ENCODE assay signal across 23 mouse cellular contexts in the genomic region with DNA sequence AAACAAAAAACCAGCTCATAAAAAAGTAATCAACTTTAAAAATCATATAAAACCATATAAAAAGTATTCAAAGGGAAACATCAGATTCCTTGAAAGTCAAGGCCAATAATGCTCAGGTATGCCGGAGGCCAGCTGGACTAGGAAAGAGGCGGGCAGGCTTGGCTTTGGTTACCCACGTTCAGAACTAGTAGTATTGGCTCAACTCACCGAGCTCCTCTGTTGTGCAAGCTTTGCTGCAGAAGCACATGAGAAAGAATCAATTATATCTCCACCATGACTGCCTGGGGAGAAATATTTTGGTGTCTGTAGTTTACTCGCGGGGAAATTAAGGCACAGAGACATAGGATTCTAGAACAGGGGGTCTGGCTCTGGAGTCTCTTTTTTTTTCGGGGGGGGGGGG. TPM values are rescaled to one million over a fixed set of nuclear protein-coding genes. Genes with fewer than 3 reads are reported as not detected.
DNase-seq lines count a peak whose midpoint lies in the region; ATAC-seq and TF ChIP-seq lines count a peak whose summit lies in the region.
"Had no signal": no experiment of that assay in that cellular context is flagged by ENCODE, and none has a peak within 500 bp of the region (broad histone marks: within the 10 kb centered on the region; RNA-seq: fewer than 3 reads in every experiment).

No protein-coding gene starts in this region.

- H3K36me3 ChIP-seq in hindbrain, embryonic 10.5 days: peaks cover 7% of the 10 kb centered on the region
- no peaks in the 10 kb centered on the region for H3K36me3 ChIP-seq in hindbrain, embryonic 12.5 days
- peaks cover 8% of the 10 kb centered on the region for H3K36me3 ChIP-seq in midbrain, embryonic 10.5 days
- no peaks in the 10 kb centered on the region for H3K36me3 ChIP-seq in midbrain, embryonic 14.5 days (ENCODE audit: control insufficient read depth, insufficient read depth, low read length)
- H3K36me3 ChIP-seq in hindbrain, postnatal 0 days (ENCODE audit: insufficient read depth, low read length): no peaks in the 10 kb centered on the region
- H3K36me3 ChIP-seq: intestine, embryonic 15.5 days; liver, embryonic 15.5 days; lung, embryonic 15.5 days had no signal

- no peaks in the 10 kb centered on the region for H3K9me3 ChIP-seq in hindbrain, embryonic 10.5 days
- H3K9me3 ChIP-seq in hindbrain, embryonic 12.5 days (replicated peaks): no peaks in the 10 kb centered on the region
- no peaks in the 10 kb centered on the region for H3K9me3 ChIP-seq in midbrain, embryonic 10.5 days (replicated peaks)
- H3K9me3 ChIP-seq in midbrain, embryonic 14.5 days (ENCODE audit: control insufficient read depth, low read length): no peaks in the 10 kb centered on the region
- H3K9me3 ChIP-seq in hindbrain, postnatal 0 days (ENCODE audit: low read length): no peaks in the 10 kb centered on the region
- H3K9me3 ChIP-seq: embryonic facial prominence, embryonic 12.5 days; heart, embryonic 13.5 days; intestine, embryonic 15.5 days; liver, embryonic 15.5 days; lung, embryonic 15.5 days had no signal

- peak overlapping the region; percentile 98; the same call in 1 of the 2 replicates for H3K4me3 ChIP-seq in hindbrain, embryonic 10.5 days
- no peak overlapping the region for H3K4me3 ChIP-seq in hindbrain, embryonic 12.5 days
- peak overlapping the region; percentile 96 for H3K4me3 ChIP-seq in midbrain, embryonic 10.5 days
- no peak overlapping the region for H3K4me3 ChIP-seq in midbrain, embryonic 14.5 days (replicated peaks; ENCODE audit: low read depth, low read length)
- no peak overlapping the region for H3K4me3 ChIP-seq in hindbrain, postnatal 0 days (ENCODE audit: low read length)

- peak overlapping the region; percentile 98 for H3K27ac ChIP-seq in hindbrain, embryonic 10.5 days
- no peak overlapping the region for H3K27ac ChIP-seq in hindbrain, embryonic 12.5 days
- H3K27ac ChIP-seq in midbrain, embryonic 10.5 days (replicated peaks): peak overlapping the region; percentile 97; the same call in 1 of the 2 replicates
- H3K27ac ChIP-seq in midbrain, embryonic 14.5 days (replicated peaks; ENCODE audit: low read depth, low read length): no peak overlapping the region
- H3K27ac ChIP-seq in hindbrain, postnatal 0 days: no peak overlapping the region
- H3K27ac ChIP-seq: embryonic facial prominence, embryonic 12.5 days; intestine, embryonic 15.5 days; liver, embryonic 15.5 days; lung, embryonic 15.5 days had no signal

- WGBS in hindbrain, embryonic 10.5 days: 78% methylated on average over 7 of the region's 7 CpGs
- WGBS in hindbrain, embryonic 12.5 days: 79% methylated on average over 7 of the region's 7 CpGs
- 86% methylated on average over 7 of the region's 7 CpGs for WGBS in midbrain, embryonic 10.5 days
- 79% methylated on average over 7 of the region's 7 CpGs for WGBS in midbrain, embryonic 14.5 days
- WGBS in hindbrain, postnatal 0 days: 74% methylated on average over 7 of the region's 7 CpGs

- DNase-seq in hindbrain, embryonic 10.5 days (ENCODE audit: low spot score): no peak
- no peak for DNase-seq in midbrain, embryonic 10.5 days (ENCODE audit: low spot score)
- DNase-seq in midbrain, embryonic 14.5 days: no peak
- peak; percentile 68 for DNase-seq in fat pad, adult 2 months (ENCODE audit: extremely low read depth, low read depth, low spot score)
- no peak for DNase-seq in hindbrain, postnatal 0 days (ENCODE audit: low spot score)
- DNase-seq in right cerebral cortex, postnatal 4 days: no peak
- DNase-seq: adrenal gland, adult 8-10 months; cerebellum, adult 18-20 months; gastrocnemius, postnatal 10 days; heart, postnatal 36 days; kidney, postnatal 4 days; lung, postnatal 4 days; thymus, adult 18-20 months; thymus, postnatal 36 days had no signal

- ATAC-seq in hindbrain, embryonic 12.5 days (ENCODE audit: low FRiP score): no peak
- ATAC-seq in midbrain, embryonic 14.5 days (ENCODE audit: low FRiP score, low TSS enrichment): no peak
- ATAC-seq in hindbrain, postnatal 0 days: no peak
- ATAC-seq: activated CD4-positive, CD25-positive, alpha-beta regulatory T cell, adult 4 months had no signal

- peaks cover 28% of the 10 kb centered on the region for H3K4me1 ChIP-seq in hindbrain, embryonic 10.5 days (replicated peaks)
- H3K4me1 ChIP-seq in hindbrain, embryonic 12.5 days: peaks cover 23% of the 10 kb centered on the region
- peaks cover 31% of the 10 kb centered on the region for H3K4me1 ChIP-seq in midbrain, embryonic 10.5 days
- peaks cover 12% of the 10 kb centered on the region; the same call in 1 of the 2 replicates for H3K4me1 ChIP-seq in midbrain, embryonic 14.5 days (ENCODE audit: control insufficient read depth, insufficient read depth, low read length)
- H3K4me1 ChIP-seq in hindbrain, postnatal 0 days (ENCODE audit: insufficient read depth, low read length): no peaks in the 10 kb centered on the region
- H3K4me1 ChIP-seq: liver, embryonic 15.5 days had no signal

- H3K9ac ChIP-seq in hindbrain, embryonic 12.5 days: no peak overlapping the region
- no peak overlapping the region for H3K9ac ChIP-seq in midbrain, embryonic 14.5 days (replicated peaks; ENCODE audit: low read length)
- H3K9ac ChIP-seq in hindbrain, postnatal 0 days (replicated peaks; ENCODE audit: low read length): no peak overlapping the region
- H3K9ac ChIP-seq: embryonic facial prominence, embryonic 12.5 days; intestine, embryonic 15.5 days; liver, embryonic 15.5 days; lung, embryonic 15.5 days had no signal

- TF ChIP-seq CTCF in hindbrain, postnatal 0 days (IDR thresholded peaks at IDR 0.05; ENCODE audit: low read depth): no peak

- H3K27me3 ChIP-seq in hindbrain, embryonic 10.5 days (ENCODE audit: insufficient read depth, poor library complexity, severe bottlenecking): 0 out of 2 replicates have a peak, but pooled peaks cover 7% of the 10 kb centered on the region
- H3K27me3 ChIP-seq in hindbrain, embryonic 12.5 days: no peaks in the 10 kb centered on the region
- peaks cover 13% of the 10 kb centered on the region; the same call in 1 of the 2 replicates for H3K27me3 ChIP-seq in midbrain, embryonic 10.5 days (ENCODE audit: low read depth, poor library complexity, severe bottlenecking)
- no peaks in the 10 kb centered on the region for H3K27me3 ChIP-seq in midbrain, embryonic 14.5 days (ENCODE audit: control insufficient read depth, insufficient read depth, low read length)
- no peaks in the 10 kb centered on the region for H3K27me3 ChIP-seq in hindbrain, postnatal 0 days (ENCODE audit: insufficient read depth, low read length)
- H3K27me3 ChIP-seq: intestine, embryonic 15.5 days; lung, embryonic 15.5 days had no signal

- H3K4me2 ChIP-seq in hindbrain, embryonic 12.5 days (replicated peaks): no peak overlapping the region
- H3K4me2 ChIP-seq in midbrain, embryonic 14.5 days (ENCODE audit: low read length): no peak overlapping the region
- peak overlapping the region; percentile 84; the same call in 1 of the 2 replicates for H3K4me2 ChIP-seq in hindbrain, postnatal 0 days (ENCODE audit: low read depth, low read length)
- H3K4me2 ChIP-seq: embryonic facial prominence, embryonic 12.5 days had no signal

RNA-seq across cellular contexts. Expression of gene Plpp3, which starts 0.9 kb away (rescaled TPM):
- polyA plus RNA-seq in hindbrain, embryonic 10.5 days (2016; fragmentation: Nextera tagmentation; extraction: Ambion mirVana): 63.4 and 63.8 TPM in 2 replicates
- 91.5 and 91.7 TPM in 2 replicates for polyA plus RNA-seq in hindbrain, embryonic 12.5 days (2016; fragmentation: Nextera tagmentation; extraction: Ambion mirVana)
- 44.5 and 55.6 TPM in 2 replicates for polyA plus RNA-seq in midbrain, embryonic 10.5 days (2016; fragmentation: Nextera tagmentation; extraction: Ambion mirVana)
- 51.7 and 62.4 TPM in 2 replicates for polyA plus RNA-seq in midbrain, embryonic 14.5 days (2014; fragmentation: Nextera tagmentation; extraction: Ambion mirVana)
- total RNA-seq in hindbrain, postnatal 0 days (2014; rRNA removed): 167 and 174 TPM in 2 replicates
- polyA plus RNA-seq in hindbrain, postnatal 0 days (2015; fragmentation: Nextera tagmentation; extraction: Ambion mirVana): 180 and 198 TPM in 2 replicates
- total RNA-seq: granulocyte monocyte progenitor cell, adult 5-6 weeks; MEL had no signal
- polyA plus RNA-seq: activated CD4-positive, CD25-positive, alpha-beta regulatory T cell, adult 4 months had no signal

RNA-seq across cellular contexts. Expression of gene Prkaa2, which starts 46.6 kb away (rescaled TPM):
- polyA plus RNA-seq in hindbrain, embryonic 10.5 days (2016; fragmentation: Nextera tagmentation; extraction: Ambion mirVana): 2.0 and 3.2 TPM in 2 replicates
- polyA plus RNA-seq in hindbrain, embryonic 12.5 days (2016; fragmentation: Nextera tagmentation; extraction: Ambion mirVana): 7.0 and 9.2 TPM in 2 replicates
- 1.9 and 2.6 TPM in 2 replicates for polyA plus RNA-seq in midbrain, embryonic 10.5 days (2016; fragmentation: Nextera tagmentation; extraction: Ambion mirVana)
- 17.8 and 19.4 TPM in 2 replicates for polyA plus RNA-seq in midbrain, embryonic 14.5 days (2014; fragmentation: Nextera tagmentation; extraction: Ambion mirVana)
- total RNA-seq in hindbrain, postnatal 0 days (2014; rRNA removed): 16.9 and 19.3 TPM in 2 replicates
- polyA plus RNA-seq in hindbrain, postnatal 0 days (2015; fragmentation: Nextera tagmentation; extraction: Ambion mirVana): 10.9 and 13.2 TPM in 2 replicates
- total RNA-seq: MEL had no signal

Comparison
In these comparisons a context has a peak if more than half of its experiments do, and no peak if none do; other contexts are left out.
1. H3K27ac ChIP-seq: peak in hindbrain, embryonic 10.5 days (single experiment) and midbrain, embryonic 10.5 days (single experiment); none in hindbrain, embryonic 12.5 days (single experiment), midbrain, embryonic 14.5 days (single experiment) and hindbrain, postnatal 0 days (single experiment).
2. H3K4me3 ChIP-seq: peak in hindbrain, embryonic 10.5 days (single experiment) and midbrain, embryonic 10.5 days (single experiment); none in hindbrain, embryonic 12.5 days (single experiment), midbrain, embryonic 14.5 days (single experiment) and hindbrain, postnatal 0 days (single experiment).